Mouse (Mus musculus) common myeloid progenitor, adult 5-6 weeks (primary cell): ENCODE data around the gene Gm21860. TPM values are rescaled to one million over a fixed set of nuclear protein-coding genes. Genes with fewer than 3 reads are reported as not detected.

Experiments used
- total RNA-seq: library from RNA; stranded (forward); fragments of 200-1000, 187-1606 nt; gene quantifications from 2 replicates; pipeline ENCODE4 v1.2.3, GENCODE M21; 2017

Gm21860 gene
- total RNA-seq, 1 experiment from 2014 or later, result not detected

Other genes with a start within 250 kb of the Gm21860 start
- not detected in 2 replicates for gene Gm47283, start 29.9 kb upstream of the Gm21860 start, total RNA-seq
- gene Gm21748, start 84.4 kb upstream of the Gm21860 start, total RNA-seq, result not detected in 2 replicates